Mouse (Mus musculus) CD4-positive, CD25-positive, alpha-beta regulatory T cell, adult 2 months (primary cell): ENCODE data around the gene Pdhb.

ENCODE experiments used
- DNase-seq: peaks from one replicate; pipeline ENCODE4 v3.0.0-alpha.2; 2012; ENCODE audit warnings: low read depth, low spot score

Gene Pdhb

DNA sequence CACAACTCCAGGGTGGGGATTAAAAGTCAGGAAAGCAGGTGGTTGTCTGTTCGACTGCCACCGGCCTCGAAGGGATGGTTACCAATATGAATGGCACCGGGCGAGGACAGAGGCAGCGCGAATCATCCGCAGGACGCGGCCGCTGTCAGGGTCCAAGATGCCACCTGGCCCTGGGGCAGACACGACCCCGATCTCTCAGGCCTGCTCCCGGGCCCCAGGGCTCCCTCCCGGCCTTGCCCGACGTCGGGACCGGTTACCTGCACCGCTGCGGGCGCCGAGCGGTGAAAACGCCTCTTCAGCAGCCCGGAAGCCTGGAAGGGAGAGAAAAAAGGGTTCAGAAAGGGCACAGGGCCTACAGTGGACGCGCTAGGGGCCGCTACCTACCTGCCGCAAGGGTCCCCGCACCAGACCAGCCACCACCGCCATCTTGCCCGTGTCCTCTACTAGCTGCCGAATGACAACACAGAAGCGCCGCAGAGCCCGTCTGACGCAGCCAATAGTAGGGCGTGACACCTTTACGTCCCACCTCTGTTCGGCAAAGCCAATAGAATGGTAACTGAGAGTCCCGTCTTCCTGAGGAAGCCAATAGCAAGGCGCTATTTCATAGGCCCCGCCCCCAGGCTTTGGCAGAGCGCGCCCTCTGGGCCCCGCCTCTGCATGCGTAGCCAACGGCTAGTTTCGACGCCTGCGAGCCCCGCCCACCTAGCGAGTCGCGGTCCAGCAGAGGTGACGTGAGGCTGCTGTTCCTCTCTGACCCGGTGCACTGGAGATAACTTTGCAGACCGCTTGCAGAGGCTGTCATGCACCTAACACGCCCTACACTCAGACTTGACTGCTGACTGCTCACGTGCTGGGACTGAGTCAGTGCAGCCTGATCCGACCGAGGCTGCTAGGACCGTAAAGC, at the start of gene Pdhb:
Gene Pdhb, minus strand, starts transcription at position 519 of the 904 bp plus-strand sequence.
- peak; percentile 99 for DNase-seq

DNA sequence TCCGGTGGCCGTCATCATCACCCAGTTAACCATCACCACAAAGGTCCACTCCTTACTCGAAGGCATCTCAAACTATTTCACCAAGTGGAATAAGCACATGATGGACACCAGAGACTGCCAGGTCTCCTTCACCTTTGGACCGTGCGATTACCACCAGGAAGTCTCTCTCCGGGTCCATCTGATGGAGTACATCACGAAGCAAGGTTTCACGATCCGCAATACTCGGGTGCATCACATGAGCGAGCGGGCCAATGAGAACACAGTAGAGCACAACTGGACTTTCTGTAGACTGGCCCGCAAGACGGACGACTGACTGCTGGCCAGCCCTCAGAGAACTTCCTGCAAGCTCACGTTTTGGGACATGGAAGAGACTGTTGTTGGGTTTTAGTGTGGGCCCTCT, 49.7 kb upstream of the Pdhb start:
- DNase-seq: no peak

DNA sequence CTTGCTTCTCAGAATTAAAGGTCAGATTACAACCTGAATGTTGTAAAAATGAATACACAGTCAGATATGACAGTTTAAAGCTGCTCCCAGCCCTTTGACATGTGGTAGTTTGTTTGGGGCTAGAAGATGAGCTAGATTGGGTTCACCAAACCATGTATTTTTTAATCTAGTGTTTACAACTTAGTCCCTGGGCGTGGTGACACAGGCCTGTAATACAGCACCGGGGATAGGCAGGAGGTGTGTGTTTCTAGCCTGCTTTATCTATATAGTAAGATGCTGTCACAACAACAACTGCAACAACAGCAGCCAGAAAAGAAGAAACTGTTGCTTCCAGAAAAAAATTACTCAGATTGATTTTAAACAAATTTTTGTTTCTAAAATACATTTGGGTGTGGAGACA, 48.1 kb upstream of the Pdhb start:
- no peak for DNase-seq

DNA sequence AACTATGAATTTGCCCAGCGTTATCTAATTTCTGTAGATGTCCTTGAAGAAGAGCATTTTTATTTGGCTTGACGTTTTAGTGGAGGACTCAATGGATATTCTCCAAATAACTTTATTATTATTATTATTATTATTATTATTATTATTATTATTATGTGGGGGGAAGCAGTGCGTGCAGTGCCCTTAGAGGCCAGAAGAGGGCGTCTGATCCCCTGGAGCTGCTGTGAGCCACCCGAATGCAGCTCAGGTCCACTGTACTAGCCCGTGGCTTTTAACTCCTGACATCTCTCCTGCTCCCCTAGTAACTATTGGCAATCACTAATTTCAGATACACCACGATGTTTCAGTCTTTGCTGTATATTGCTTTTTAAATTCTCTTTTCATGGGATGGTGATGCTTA, 47.5 kb upstream of the Pdhb start:
- peak; percentile 41 for DNase-seq

DNA sequence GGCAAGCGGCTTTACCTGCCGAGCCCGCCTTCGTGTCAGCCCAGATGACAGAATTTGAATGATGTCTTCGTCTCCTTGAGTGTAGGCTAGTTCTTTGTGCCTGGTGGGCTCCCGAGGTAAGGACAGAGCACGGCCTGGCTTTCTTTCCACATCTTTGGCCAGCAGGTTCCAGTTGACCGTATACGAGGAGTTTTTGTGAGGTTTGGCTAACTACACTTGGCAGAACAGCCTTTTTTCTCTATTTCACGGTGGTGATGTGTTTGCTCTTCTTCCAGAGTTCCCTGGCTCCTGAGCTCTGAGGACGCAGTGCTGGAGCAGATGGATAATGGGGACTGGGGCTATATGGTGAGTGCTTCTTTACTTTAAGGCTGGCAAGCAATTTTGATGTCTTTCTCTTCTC, 47.1 kb upstream of the Pdhb start:
- DNase-seq: no peak

DNA sequence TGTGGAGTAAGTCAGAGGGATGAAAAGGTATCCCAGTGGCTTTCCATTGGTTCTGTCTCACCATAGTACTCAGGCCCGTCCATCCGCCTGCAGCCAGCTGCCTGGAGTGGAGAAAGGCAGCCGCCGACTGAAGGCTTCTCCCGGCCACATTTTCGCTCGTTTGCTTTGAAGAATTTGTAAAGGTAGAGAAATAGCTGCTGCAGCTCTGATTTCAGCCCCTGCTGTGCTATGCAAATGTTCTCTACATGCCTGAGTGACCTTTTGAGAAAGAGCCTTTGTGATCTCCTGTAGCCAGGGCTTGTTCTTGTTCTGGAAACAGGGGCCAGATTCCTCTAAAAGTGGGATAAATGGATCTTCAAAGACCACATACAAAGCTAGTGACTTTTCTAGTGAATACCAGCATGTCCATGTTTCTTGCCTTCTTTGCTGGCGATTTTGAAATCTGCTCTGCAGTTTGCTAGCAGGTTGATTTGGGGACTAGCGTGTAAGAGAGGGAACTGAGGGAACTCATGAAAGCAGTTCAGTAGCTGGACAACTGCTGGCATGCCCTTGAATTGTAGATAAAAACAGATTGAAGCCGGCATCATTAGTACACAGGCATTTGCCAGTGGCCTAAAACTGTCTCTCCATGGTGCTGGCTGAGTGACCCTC, 46.0 kb upstream of the Pdhb start:
- DNase-seq: no peak

DNA sequence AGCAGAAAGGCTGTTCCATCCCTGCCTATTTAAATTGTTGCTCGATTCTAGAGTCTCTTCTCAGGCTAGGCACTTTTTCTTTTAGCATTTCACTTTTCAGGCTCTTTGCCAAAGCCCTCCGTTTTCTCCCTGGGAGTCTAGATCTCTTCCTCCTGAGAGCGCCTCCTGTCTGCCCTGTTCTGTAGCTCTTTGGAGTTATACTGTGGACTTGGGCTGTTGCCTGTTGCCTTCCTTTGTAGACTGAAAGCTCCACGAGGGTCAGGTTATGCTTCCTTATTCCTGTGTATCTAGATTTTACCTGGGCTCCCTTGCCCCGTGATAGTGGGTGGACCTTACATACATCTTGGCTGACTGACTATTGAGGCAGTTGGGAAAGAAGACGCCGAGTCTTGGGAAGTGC, 45.4 kb upstream of the Pdhb start:
- no peak for DNase-seq

DNA sequence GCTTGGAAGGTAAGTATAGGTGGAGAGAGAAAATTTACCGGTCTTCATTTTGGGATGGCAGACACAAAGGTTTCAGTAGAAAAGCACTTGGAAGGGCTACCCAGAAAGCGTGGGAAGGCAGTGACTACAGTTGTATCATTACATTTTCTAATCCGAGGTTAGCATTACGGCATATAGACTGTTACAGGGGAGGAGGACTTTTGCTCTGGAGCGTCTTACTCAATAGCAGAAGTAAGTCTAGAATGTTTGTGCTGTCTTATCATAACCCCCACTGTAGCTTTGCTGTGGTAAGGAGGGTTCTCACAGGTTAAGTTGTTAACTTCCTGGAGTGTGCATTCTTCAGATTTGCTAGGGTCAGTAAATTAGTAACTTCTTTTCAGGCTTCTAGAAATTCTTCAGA, 43.3 kb upstream of the Pdhb start:
- DNase-seq: no peak

DNA sequence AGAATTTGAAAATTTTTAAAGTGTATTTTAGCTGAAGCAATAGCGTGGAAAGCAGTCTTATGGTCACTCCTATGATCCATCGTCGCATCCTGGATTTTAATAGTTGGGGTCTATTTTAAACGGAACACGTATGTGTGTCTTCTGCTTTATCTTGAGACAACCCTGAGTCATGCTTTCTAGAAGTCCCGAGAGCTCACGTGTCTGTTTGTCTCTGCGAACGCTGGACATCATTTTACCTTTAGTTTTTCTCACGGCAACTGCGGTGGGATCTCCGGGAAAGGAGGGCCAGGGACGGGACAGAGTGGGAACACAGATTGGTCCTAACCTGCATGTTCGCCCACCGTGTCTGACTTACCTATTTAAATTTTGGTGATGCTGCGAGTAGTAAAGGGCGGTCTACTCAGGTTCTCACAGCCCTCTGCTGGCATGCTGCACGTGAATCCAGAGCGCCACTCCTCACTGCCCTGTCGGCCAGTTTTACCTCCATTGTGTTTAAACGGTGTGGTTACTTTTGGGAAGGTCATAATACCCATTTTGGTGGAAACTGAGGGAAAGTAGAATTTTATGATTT, 42.5 kb upstream of the Pdhb start:
- peak; percentile 11 for DNase-seq

DNA sequence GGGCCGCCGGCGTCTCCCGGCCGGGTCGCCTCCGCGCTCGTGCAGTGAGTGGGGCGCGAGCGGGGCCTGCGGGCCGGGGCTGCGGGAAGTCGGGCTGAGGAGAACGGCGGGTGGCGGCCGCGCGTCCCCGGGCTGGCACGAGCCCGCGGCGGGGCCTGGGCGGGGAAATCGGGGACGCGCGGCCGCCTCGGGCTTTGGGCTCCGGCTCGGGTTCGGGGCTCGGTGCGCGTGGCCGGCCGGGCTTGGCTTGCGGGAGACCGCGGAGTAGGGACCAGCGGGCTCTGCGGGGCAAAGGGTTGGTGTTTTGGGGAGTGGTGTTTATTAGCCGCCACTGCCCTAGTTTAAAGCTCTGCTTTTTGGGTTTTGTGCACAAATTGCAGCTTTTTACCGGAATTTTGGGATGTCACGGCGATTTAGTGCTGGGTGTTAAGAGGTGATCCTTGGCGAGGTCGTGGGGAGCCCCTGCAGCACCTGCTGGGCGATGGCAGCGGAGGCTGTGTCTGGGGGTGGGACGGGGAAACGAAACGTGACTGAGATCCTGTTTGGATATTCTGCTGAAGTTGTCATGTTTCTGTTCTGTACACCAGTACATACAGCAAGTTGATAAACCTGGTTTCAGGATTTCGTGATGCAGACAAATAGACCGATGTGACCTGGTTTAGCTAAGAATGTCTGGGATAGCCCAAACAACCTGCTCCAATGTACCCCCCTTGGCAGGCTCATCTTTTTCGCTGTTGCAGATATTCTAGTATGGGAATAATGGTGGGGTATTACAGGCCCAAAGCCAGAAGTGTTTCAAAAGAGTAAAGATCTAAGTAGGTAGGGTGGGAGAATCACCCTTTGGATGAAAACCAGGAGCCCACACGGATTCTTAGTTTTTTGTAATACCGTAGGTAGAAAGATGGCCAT, 41.7 kb upstream of the Pdhb start:
- peak; percentile 54 for DNase-seq

DNA sequence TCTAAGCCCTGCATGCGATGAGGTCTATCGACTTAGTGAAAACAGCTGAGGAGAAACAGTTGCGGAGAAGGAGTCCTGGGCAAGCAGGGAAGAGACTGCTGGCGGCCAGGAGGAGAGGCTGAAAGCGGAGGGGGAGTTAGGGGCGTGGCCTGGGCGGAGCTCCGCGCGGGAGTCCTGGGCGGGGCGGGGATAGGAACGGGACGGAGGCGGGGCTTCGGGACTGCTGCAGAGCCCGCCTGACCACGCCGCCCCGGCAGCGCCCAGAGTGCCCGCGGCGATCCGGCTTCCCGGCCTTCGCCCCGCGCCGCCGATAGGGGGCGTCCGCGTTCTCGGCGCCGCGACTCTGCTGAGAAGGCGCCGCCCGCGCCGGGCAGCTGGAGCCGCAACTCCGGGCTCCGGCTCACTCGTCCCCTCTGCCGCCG, 41.0 kb upstream of the Pdhb start, which contains the start of gene Kctd6:
Gene Kctd6, plus strand, starts transcription at position 338 of the 422 bp plus-strand sequence.
- peak; percentile 97 for DNase-seq

DNA sequence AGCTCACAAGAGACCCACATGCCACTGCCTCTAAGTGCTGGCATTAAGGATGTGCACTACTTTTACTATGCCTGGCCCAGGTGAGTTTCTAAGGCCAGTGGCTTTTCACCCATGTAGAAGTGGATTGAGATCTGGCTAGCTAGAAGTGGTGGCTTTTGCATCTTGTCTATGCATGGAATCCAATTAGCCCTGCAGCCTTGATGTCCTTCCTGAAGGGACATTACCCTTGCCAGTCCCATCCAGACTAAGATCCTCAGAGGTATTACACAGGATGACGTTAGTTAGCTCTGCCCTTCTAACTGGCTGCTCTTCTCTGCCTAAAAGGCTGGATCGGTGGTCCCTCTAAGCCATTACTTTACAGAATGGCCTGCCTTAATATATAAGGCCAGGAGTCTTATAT, 40.2 kb upstream of the Pdhb start:
- DNase-seq: peak; percentile 6

DNA sequence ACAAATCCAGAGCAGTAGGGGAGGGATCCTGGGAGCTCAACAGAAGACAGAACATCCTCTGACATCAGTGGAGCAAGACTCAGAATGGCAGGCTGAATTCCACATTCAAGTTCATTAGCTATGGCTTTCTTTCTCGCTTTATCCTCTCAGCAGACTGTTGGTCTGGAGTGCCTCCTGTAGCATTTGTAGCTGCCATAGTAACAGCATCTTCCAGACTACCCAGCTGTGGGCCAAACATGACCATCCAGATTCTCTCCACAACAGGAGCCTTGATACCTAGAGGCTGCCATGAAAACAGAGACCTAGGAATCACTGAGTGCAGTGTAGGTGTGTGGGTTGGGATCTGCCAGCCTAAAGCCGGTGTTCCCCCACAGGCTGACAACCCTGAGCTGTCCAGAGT, 37.1 kb upstream of the Pdhb start:
- no peak for DNase-seq

DNA sequence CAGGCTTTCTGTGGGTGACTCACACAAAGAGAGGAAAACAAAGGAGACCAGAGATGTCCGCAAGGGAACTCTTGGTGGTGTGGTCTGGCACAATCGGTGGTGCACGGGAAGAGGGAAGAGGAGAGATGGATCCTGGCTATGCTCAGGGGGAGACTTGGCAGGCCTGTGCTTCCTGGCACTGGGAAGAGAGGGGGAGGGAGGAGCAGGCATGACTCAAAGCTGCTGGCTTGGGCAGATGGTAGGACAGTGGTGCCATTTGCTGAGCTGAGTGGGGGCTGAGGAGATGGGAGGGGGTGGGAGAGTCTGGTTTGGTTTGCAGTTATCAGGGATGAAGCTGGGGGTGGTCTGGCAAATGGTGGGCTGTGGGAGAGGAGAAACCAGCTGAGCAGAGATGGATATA, 36.1 kb upstream of the Pdhb start:
- DNase-seq: no peak

DNA sequence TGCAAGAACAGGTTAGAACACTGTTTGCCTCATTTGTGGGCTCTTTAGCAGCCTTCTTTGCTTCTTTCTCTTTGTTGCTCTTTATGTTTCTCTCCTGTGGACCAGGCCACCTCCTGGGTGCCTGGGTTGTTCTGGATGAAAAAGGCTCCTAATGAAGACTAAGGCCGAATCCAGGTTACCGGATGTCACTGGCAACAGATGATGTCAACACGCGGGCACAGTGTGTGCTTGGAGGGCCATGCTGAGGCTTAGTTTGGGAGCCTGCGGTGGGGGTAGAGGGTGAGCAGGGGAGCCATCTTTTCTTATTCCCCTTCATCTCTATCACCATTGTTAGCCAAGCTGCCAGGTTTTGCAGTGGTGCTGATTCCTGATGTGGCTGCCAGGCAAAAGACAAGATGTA, 34.7 kb upstream of the Pdhb start:
- DNase-seq: no peak

DNA sequence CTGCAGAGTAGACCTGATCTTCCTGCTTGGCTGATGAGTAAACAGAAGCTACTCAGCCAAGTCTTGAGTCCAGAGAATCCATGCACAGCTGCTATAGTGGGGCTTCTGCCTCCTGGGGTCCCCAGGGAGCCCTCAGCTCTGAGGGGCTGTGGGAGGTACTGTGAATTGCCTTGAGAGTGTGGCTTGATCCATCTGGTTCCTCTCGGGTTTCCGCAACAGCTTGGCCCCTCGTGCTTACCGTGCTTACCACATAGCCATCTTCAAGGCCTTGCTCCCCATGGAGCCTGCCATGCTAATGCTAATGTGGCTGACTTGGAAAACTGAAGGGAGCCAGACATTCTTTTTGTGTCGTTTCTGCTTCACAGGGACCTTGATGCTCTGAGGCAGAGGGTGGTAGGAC, 34.3 kb upstream of the Pdhb start:
- no peak for DNase-seq

DNA sequence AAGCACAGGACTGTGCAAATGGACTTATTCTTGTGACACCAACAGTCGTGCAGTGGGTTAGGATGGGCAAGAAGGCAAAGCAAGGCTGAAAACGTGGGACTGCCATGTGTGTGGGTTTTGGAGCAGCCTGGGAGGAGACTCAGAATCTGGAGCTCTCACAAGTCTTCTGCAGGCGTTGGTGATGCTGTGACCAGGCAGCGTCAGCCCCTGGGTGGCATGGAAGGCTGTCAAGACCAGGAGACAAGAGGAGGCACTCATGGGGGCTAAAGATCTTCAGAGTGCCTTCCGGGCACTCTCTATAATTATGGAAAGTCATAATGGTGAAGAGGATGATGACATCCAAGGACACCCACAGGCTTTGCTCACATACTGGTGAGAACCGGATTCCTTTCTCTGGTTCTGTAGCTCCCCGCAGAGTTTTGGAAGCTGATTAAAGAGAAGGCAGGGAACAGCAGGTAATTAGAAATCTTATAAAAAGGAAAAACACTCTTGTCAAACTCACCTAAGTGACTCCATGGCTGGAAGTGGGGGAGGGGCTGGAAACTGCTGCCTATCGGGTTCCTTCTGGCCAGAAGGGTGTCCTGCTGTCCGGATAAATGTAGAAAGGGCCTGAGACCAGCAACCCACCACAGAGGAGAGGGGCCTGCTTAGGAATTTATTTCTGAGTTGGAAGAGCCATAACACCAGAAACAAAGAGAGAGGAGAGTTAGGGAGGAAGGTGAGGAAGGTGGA, 33.5 kb upstream of the Pdhb start:
- DNase-seq: no peak

DNA sequence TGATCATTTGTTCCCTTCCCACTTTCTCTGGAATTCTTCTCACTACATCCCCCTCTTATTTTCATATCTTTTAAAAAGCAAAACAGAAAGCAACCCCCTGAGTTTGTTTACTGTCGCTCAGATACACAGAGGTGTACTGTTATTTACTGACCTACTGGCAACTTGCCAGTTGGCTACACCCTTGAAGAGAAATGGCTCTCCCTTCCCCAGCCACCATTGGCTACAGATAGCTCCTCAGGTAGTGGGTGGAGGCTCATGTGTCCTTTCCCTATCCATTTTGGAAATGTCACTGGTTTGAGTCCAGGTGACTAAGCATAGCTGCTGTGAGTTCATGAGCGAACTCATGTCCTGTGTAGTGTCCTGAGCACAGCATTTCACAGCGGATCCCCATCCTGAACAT, 28.9 kb upstream of the Pdhb start:
- DNase-seq: no peak

DNA sequence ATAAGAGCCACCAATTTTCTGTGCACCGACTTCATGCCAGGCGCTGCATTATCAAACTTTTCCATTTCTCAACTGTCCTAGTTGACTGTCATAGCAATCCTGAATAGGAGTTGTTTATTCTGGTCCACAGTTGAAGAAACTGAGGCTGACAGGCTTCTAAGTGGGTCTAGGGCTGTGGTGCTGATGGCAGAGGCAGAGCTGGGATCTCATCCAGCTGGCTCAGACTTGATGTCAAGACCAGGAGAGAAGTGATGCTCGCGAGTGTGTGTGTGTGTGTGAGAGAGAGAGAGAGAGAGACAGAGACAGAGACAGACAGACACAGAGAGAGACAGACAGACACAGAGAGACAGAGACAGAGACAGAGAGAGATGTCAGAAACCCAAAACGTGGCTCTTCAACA, 27.9 kb upstream of the Pdhb start:
- no peak for DNase-seq

DNA sequence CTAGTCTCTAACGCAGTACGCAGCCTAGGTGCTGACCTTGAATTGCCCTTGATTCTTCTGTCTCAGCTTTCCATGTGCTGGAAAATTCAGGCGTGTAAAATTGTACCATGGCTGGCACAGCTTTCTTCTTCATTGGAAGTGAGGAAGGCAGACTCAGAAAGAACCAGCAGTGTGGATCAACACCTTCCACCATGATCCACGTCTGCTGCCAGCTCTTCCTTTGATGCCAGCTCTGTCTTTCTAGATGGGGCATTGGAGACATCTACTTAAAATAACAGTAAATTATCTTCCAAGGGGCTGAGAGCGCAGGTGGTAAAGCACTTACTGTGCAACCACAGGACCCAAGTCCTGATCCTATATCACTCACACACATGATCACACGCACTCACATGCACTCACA, 19.9 kb upstream of the Pdhb start:
- no peak for DNase-seq

DNA sequence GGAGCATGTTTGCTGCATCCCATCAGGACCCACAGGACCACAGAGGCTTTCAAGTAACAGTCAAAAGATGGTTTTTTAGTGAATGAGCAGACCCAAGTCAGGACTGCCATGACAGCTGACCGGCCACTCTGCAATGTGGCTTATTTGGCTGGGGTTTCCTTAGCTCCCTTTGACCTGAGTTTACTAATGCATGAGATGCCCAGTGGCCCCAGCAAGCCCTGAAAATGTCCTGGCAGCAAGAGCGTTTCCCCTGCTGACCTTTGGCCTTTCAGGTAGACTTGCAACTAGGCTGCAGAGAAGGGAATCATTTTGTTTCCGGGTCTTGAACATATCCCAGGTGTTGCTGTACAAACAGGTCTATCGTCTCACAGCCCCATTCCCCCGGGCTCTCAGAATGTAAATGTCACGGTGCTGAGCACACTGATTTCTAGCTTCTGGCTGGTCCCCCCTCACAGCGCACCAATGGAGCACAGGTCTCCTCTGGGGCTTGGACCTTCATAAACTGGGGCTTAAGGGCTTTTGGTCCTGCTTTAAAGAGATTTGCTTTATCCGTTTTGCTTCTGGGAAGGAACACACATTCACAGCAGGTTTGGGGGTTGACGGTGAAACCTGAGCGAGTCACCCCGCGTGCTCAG, 18.6 kb upstream of the Pdhb start:
- DNase-seq: no peak
